Mouse (Mus musculus) heart, postnatal 0 days (tissue): ENCODE measurements around the gene Nkx2-3. TPM values are rescaled to one million over a fixed set of nuclear protein-coding genes. Genes with fewer than 3 reads are reported as not detected.

Experiments
- ATAC-seq: fragments of 200-750 bp; cut with Nextera tagmentation; 2 replicates; pipeline ENCODE4 v1.8.0; 2017; ENCODE audit warnings: low read depth, moderate number of reproducible peaks, moderate library complexity; ENCODE audit not compliant: insufficient read depth
- DNase-seq: peaks from one replicate; pipeline ENCODE4 v3.0.0-alpha.2; 2016; ENCODE audit warnings: low spot score
- H3K27ac ChIP-seq: fragments of 300-500 bp; sonication (generic); 2 replicates; pipeline ENCODE4 v1.5.1; 2014; ENCODE audit warnings: low read depth, mild to moderate bottlenecking
- H3K27me3 ChIP-seq: fragments of 300-500 bp; sonication (generic); 2 replicates; pipeline ENCODE4 v1.6.1; 2014; ENCODE audit warnings: low read length, mixed read lengths; ENCODE audit not compliant: control insufficient read depth, insufficient read depth
- H3K36me3 ChIP-seq: fragments of 300-500 bp; sonication (generic); replicated peaks from 2 replicates; pipeline ENCODE4 v1.6.1; 2014; ENCODE audit warnings: low read length, mixed read lengths; ENCODE audit not compliant: control insufficient read depth, insufficient read depth
- H3K4me1 ChIP-seq: fragments of 300-500 bp; sonication (generic); 2 replicates; pipeline ENCODE4 v1.6.1; 2014; ENCODE audit warnings: antibody characterized with exemption; ENCODE audit not compliant: control insufficient read depth, insufficient read depth
- H3K4me2 ChIP-seq: fragments of 300-500 bp; sonication (generic); 2 replicates; pipeline ENCODE4 v1.6.1; 2014; ENCODE audit warnings: low read depth, mild to moderate bottlenecking, low read length, moderate library complexity
- H3K4me3 ChIP-seq: fragments of 300-500 bp; sonication (generic); 2 replicates; pipeline ENCODE4 v1.5.1; 2014; ENCODE audit warnings: low read depth, low read length
- H3K9ac ChIP-seq: fragments of 300-500 bp; sonication (generic); replicated peaks from 2 replicates; pipeline ENCODE4 v1.6.1; 2014; ENCODE audit warnings: low read depth, low read length, mixed read lengths
- H3K9me3 ChIP-seq: fragments of 300-500 bp; sonication (generic); replicated peaks from 2 replicates; pipeline ENCODE4 v1.6.1; 2016; ENCODE audit warnings: low read length; ENCODE audit not compliant: control insufficient read depth
- CTCF ChIP-seq: IDR thresholded peaks from 2 replicates; pipeline ENCODE4 v1.5.1; 2016; ENCODE audit warnings: antibody characterized with exemption, control low read depth, low read depth
- EP300 ChIP-seq: IDR thresholded peaks from 2 replicates; pipeline ENCODE4 v1.6.1; 2016; ENCODE audit warnings: antibody characterized with exemption, low read depth
- WGBS: fragments of 180-500 bp; shearing (Covaris S2); extraction: QIAGEN DNeasy Blood & Tissue Kit; methylation state at CpG from one replicate; pipeline ENCODE4 v1.1.7; 2014; 5-methylcytosine and 5-hydroxymethylcytosine counted together
- polyA plus RNA-seq: library from polyadenylated mRNA; unstranded; fragments of >200 nt; fragmentation: Nextera tagmentation; extraction: Ambion mirVana; gene quantifications from 2 replicates; pipeline ENCODE4 v1.2.1, GENCODE M21; 2015
- total RNA-seq: library from RNA; depleted of rRNA; stranded (reverse); fragments of >200 nt; gene quantifications from 2 replicates; pipeline ENCODE4 v1.2.3, GENCODE M21; 2014; ENCODE audit warnings: low replicate concordance

The Nkx2-3 gene
- total and polyA plus RNA-seq, 2 experiments from 2014 or later, result 0.15 TPM; not detected in 1

GRCm38 (mm10) chr19:43611561-43611960 is 564 bp upstream of the Nkx2-3 start:
- H3K4me3 ChIP-seq, result no peak overlapping the region
- ATAC-seq, result no peak
- no peak overlapping the region for H3K9ac ChIP-seq
- peaks cover 98% of the 10 kb centered on the region for H3K27me3 ChIP-seq
- H3K4me2 ChIP-seq, result no peak overlapping the region
- no peaks in the 10 kb centered on the region for H3K9me3 ChIP-seq
- TF ChIP-seq EP300 (no peak), CTCF (no peak)
- WGBS, result 22% methylated on average over 12 of the region's 12 CpGs
- H3K36me3 ChIP-seq, result no peaks in the 10 kb centered on the region
- peaks cover 4% of the 10 kb centered on the region; the same call in 1 of the 2 replicates for H3K4me1 ChIP-seq
- DNase-seq, result no peak
- H3K27ac ChIP-seq, result no peak overlapping the region

DNA sequence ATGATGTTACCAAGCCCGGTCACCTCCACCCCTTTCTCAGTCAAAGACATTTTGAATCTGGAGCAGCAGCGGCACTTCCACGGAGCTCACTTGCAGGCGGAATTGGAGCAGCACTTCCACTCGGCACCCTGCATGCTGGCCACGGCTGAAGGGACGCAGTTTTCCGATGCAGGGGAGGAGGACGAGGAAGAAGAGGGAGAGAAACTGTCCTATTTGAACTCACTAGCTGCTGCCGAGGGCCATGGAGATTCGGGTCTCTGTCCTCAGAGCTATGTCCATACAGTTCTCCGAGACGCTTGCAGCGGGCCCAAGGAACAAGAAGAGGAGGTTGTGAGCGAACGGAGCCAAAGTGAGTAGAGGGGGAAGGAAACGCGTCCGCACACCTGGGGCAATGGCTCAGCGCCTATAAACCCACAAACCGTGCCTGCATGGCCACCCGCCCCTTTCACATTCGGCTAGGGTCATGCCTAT is 411 bp downstream of the Nkx2-3 start:
- ATAC-seq (no peak), DNase-seq (no peak)
- Histone ChIP-seq H3K4me3 (peak overlapping the region; percentile 18; the same call in 1 of the 2 replicates), H3K36me3 (no peaks in the 10 kb centered on the region), H3K9ac (no peak overlapping the region), H3K4me2 (no peak overlapping the region), H3K4me1 (peaks cover 4% of the 10 kb centered on the region; the same call in 1 of the 2 replicates), H3K27ac (no peak overlapping the region), H3K27me3 (peaks cover 98% of the 10 kb centered on the region), H3K9me3 (no peaks in the 10 kb centered on the region)
- TF ChIP-seq EP300 (no peak), CTCF (no peak)
- WGBS, result 3% methylated on average over 23 of the region's 23 CpGs

GRCm38 (mm10) chr19:43613293-43614130 is 1.4 kb downstream of the Nkx2-3 start:
- WGBS, result 4% methylated on average over 26 of the region's 26 CpGs
- Histone ChIP-seq H3K9ac (no peak overlapping the region), H3K4me1 (peaks cover 4% of the 10 kb centered on the region; the same call in 1 of the 2 replicates), H3K4me3 (no peak overlapping the region), H3K27me3 (peaks cover 98% of the 10 kb centered on the region), H3K27ac (no peak overlapping the region), H3K36me3 (no peaks in the 10 kb centered on the region), H3K9me3 (no peaks in the 10 kb centered on the region), H3K4me2 (no peak overlapping the region)
- ATAC-seq (no peak), DNase-seq (no peak)
- no peak for TF ChIP-seq EP300
- no peak for TF ChIP-seq CTCF

GRCm38 (mm10) chr19:43614341-43615073 is 2.4 kb downstream of the Nkx2-3 start:
- under 1% methylated on average over 90 of the region's 92 CpGs for WGBS
- Histone ChIP-seq H3K4me1 (peaks cover 4% of the 10 kb centered on the region; the same call in 1 of the 2 replicates), H3K4me3 (peak overlapping the region; percentile 37), H3K4me2 (peak overlapping the region; percentile 55), H3K9ac (no peak overlapping the region), H3K27ac (no peak overlapping the region), H3K36me3 (no peaks in the 10 kb centered on the region), H3K9me3 (no peaks in the 10 kb centered on the region), H3K27me3 (peaks cover 99% of the 10 kb centered on the region)
- TF ChIP-seq CTCF (no peak), EP300 (no peak)
- no peak for DNase-seq
- no peak for ATAC-seq

DNA sequence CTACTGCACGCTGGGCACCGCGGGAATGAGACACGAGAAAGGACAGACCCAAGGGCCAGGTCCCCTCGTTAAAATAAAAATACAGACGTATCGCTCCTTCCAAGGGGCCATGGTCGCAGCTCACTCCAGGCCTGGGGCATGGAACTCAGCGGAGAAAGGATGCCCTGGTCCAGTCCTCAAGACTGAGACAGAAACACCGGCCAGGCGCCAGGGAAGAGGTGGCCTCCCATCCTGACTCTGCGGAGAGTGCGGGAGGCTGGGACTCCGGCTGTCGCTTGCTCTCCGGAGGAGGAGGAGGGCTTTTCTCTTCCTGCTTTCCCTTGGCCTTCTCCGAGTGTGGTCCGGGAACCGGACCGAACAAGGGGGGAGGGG is 2.9 kb downstream of the Nkx2-3 start:
- WGBS, result 3% methylated on average over 20 of the region's 20 CpGs
- Histone ChIP-seq H3K9me3 (no peaks in the 10 kb centered on the region), H3K4me2 (peak overlapping the region; percentile 55; the same call in 1 of the 2 replicates), H3K27ac (no peak overlapping the region), H3K9ac (no peak overlapping the region), H3K36me3 (no peaks in the 10 kb centered on the region), H3K27me3 (peaks cover 99% of the 10 kb centered on the region), H3K4me1 (peaks cover 4% of the 10 kb centered on the region; the same call in 1 of the 2 replicates), H3K4me3 (peak overlapping the region; percentile 37)
- no peak for DNase-seq
- no peak for ATAC-seq
- TF ChIP-seq EP300 (no peak), CTCF (no peak)
